Mouse (Mus musculus): ENCODE results near the gene Spryd4. TPM values are rescaled to one million over a fixed set of nuclear protein-coding genes. Genes with fewer than 3 reads are reported as not detected.
"Not testable (repeated sequence)": the region's sequence is repeated elsewhere in the genome, so short reads cannot be mapped to it uniquely, and the experiment has no call there.

Gene Spryd4
- polyA plus RNA-seq, 1 experiment from 2014 or later = 44.2 TPM

GRCm38 (mm10) chr10:128225538-128225937, 13.9 kb upstream of the Spryd4 start, which contains the start of gene Mip:
TSS of gene Mip (plus strand) at chr10:128225838.
- no peak within 1 kb of the TSS for H3K9ac ChIP-seq (ENCODE audit: low read length)
- peaks cover 0 to 4% of the 10 kb centered on the region in 2 experiments; a peak in 3 of 4 replicates for H3K4me1 ChIP-seq (ENCODE audit: control insufficient read depth in 2 of 2, insufficient read depth in 2 of 2, low read length in 2 of 2)
- H3K4me2 ChIP-seq (ENCODE audit: low read length) = no peak within 1 kb of the TSS
- ATAC-seq (ENCODE audit: insufficient number of reproducible peaks, insufficient read depth, low FRiP score, low read depth) = no peak
- no peaks in the 10 kb centered on the region for H3K27me3 ChIP-seq (ENCODE audit: control insufficient read depth, insufficient read depth, low read length)
- H3K27ac ChIP-seq (replicated peaks in 1 of 2; ENCODE audit: control insufficient read depth in 1 of 2, insufficient read depth in 1 of 2, low read depth in 2 of 2, low read length in 2 of 2) = no peak within 1 kb of the TSS
- no peak within 1 kb of the TSS for H3K4me3 ChIP-seq (ENCODE audit: control insufficient read depth in 1 of 2, insufficient read depth in 1 of 2, low read depth in 1 of 2, low read length in 2 of 2)
- no peaks in the 10 kb centered on the region for H3K9me3 ChIP-seq (ENCODE audit: control insufficient read depth, low read length)
- H3K36me3 ChIP-seq (ENCODE audit: control insufficient read depth, insufficient read depth, low read length) = no peaks in the 10 kb centered on the region
- 46% methylated on average over 4 of the region's 4 CpGs for WGBS

DNA sequence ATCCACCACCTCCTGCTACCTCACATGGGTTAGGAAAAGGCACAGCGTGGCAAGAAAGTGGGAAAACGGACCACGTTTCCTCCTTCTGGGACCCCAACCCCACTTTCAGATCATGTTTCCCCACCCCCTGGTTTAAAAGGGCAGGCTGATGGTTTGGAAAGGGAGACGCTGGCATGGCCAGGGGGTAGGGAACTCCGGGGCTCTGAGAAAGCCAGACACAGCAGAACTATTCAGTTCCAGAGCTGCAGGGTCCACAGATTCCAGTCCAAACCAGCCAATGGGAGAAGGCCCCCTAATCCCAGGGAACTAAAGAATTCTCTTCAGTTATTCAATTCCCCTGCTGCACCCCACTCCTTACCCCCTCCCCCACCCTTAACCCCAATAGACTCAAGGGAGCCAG, 13.5 kb upstream of the Spryd4 start:
- Histone ChIP-seq H3K4me3 (ENCODE audit: control insufficient read depth in 1 of 2, insufficient read depth in 1 of 2, low read depth in 1 of 2, low read length in 2 of 2) (no peak overlapping the region), H3K9ac (ENCODE audit: low read length) (no peak overlapping the region), H3K9me3 (ENCODE audit: control insufficient read depth, low read length) (no peaks in the 10 kb centered on the region), H3K27me3 (ENCODE audit: control insufficient read depth, insufficient read depth, low read length) (no peaks in the 10 kb centered on the region), H3K4me2 (ENCODE audit: low read length) (no peak overlapping the region), H3K4me1 (ENCODE audit: control insufficient read depth in 2 of 2, insufficient read depth in 2 of 2, low read length in 2 of 2) (peaks cover 0 to 4% of the 10 kb centered on the region in 2 experiments; a peak in 3 of 4 replicates), H3K27ac (replicated peaks in 1 of 2; ENCODE audit: control insufficient read depth in 1 of 2, insufficient read depth in 1 of 2, low read depth in 2 of 2, low read length in 2 of 2) (no peak overlapping the region), H3K36me3 (ENCODE audit: control insufficient read depth, insufficient read depth, low read length) (no peaks in the 10 kb centered on the region)
- WGBS = 36% methylated on average over 5 of the region's 5 CpGs
- ATAC-seq (ENCODE audit: insufficient number of reproducible peaks, insufficient read depth, low FRiP score, low read depth) = no peak

DNA sequence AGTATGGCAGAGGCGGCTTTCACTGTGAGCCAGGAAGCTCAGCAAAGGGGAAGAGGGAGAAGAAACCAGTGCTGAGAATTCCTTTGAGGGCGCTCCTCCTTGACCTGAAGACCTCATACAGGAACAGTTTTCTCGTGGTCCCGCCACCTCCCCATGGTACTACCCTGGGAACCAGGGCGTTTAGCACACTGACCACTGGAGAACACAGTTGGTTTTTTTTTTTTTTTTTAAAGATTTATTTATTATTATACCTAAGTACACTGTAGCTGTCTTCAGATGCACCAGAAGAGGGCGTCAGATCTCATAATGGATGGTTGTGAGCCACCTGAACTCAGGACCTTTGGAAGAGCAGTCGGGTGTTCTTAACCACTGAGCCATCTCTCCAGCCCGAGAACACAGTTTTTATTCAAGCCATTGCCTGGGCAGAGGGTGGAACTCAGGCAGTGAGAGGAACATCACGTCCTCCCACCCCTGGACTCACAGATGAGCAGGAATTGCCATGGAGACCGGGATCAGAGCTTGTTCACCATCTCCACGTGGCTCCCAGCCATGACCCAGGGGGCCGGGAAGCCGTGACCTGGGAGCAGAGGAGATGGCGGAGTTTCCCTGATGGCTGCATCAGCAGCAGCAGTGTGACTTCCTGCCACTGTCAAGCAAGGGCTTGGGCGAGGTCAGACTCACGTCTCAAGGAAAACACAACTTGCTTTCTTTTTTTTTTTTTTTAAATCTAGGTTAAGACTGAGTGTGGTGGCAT, 10.1 kb upstream of the Spryd4 start:
- H3K9ac ChIP-seq (ENCODE audit: low read length) = no peak overlapping the region
- H3K9me3 ChIP-seq (ENCODE audit: control insufficient read depth, low read length) = no peaks in the 10 kb centered on the region
- ATAC-seq (ENCODE audit: insufficient number of reproducible peaks, insufficient read depth, low FRiP score, low read depth) = no peak
- H3K4me2 ChIP-seq (ENCODE audit: low read length) = no peak overlapping the region
- H3K36me3 ChIP-seq (ENCODE audit: control insufficient read depth, insufficient read depth, low read length) = no peaks in the 10 kb centered on the region
- H3K27me3 ChIP-seq (ENCODE audit: control insufficient read depth, insufficient read depth, low read length) = no peaks in the 10 kb centered on the region
- WGBS = 55% methylated on average over 16 of the region's 16 CpGs
- no peak overlapping the region for H3K4me3 ChIP-seq (ENCODE audit: control insufficient read depth in 1 of 2, insufficient read depth in 1 of 2, low read depth in 1 of 2, low read length in 2 of 2)
- peaks cover 0 to 4% of the 10 kb centered on the region in 2 experiments; a peak in 3 of 4 replicates for H3K4me1 ChIP-seq (ENCODE audit: control insufficient read depth in 2 of 2, insufficient read depth in 2 of 2, low read length in 2 of 2)
- H3K27ac ChIP-seq (replicated peaks in 1 of 2; ENCODE audit: control insufficient read depth in 1 of 2, insufficient read depth in 1 of 2, low read depth in 2 of 2, low read length in 2 of 2) = no peak overlapping the region

GRCm38 (mm10) chr10:128218387-128219117, 6.9 kb upstream of the Spryd4 start:
- no peak overlapping the region for H3K27ac ChIP-seq (replicated peaks in 1 of 2; ENCODE audit: control insufficient read depth in 1 of 2, insufficient read depth in 1 of 2, low read depth in 2 of 2, low read length in 2 of 2)
- H3K4me1 ChIP-seq (ENCODE audit: control insufficient read depth in 2 of 2, insufficient read depth in 2 of 2, low read length in 2 of 2) = no peaks in the 10 kb centered on the region
- no peaks in the 10 kb centered on the region for H3K27me3 ChIP-seq (ENCODE audit: control insufficient read depth, insufficient read depth, low read length)
- 90% methylated on average over 18 of the region's 18 CpGs for WGBS
- no peak overlapping the region for H3K9ac ChIP-seq (ENCODE audit: low read length)
- no peak overlapping the region for H3K4me2 ChIP-seq (ENCODE audit: low read length)
- no peak for ATAC-seq (ENCODE audit: insufficient number of reproducible peaks, insufficient read depth, low FRiP score, low read depth)
- no peaks in the 10 kb centered on the region for H3K9me3 ChIP-seq (ENCODE audit: control insufficient read depth, low read length)
- H3K36me3 ChIP-seq (ENCODE audit: control insufficient read depth, insufficient read depth, low read length) = no peaks in the 10 kb centered on the region
- no peak overlapping the region for H3K4me3 ChIP-seq (ENCODE audit: control insufficient read depth in 1 of 2, insufficient read depth in 1 of 2, low read depth in 1 of 2, low read length in 2 of 2)

- ATAC-seq (ENCODE audit: insufficient number of reproducible peaks, insufficient read depth, low FRiP score, low read depth) = no peak
- Histone ChIP-seq H3K9me3 (ENCODE audit: control insufficient read depth, low read length) (no peaks in the 10 kb centered on the region), H3K27me3 (ENCODE audit: control insufficient read depth, insufficient read depth, low read length) (no peaks in the 10 kb centered on the region), H3K4me2 (ENCODE audit: low read length) (no peak overlapping the region), H3K36me3 (ENCODE audit: control insufficient read depth, insufficient read depth, low read length) (0 out of 2 replicates have a peak, but pooled peaks cover 3% of the 10 kb centered on the region), H3K27ac (replicated peaks in 1 of 2; ENCODE audit: control insufficient read depth in 1 of 2, insufficient read depth in 1 of 2, low read depth in 2 of 2, low read length in 2 of 2) (no peak overlapping the region), H3K4me1 (ENCODE audit: control insufficient read depth in 2 of 2, insufficient read depth in 2 of 2, low read length in 2 of 2) (peaks cover 5 to 12% of the 10 kb centered on the region in 2 experiments), H3K4me3 (ENCODE audit: control insufficient read depth in 1 of 2, insufficient read depth in 1 of 2, low read depth in 1 of 2, low read length in 2 of 2) (no peak overlapping the region), H3K9ac (ENCODE audit: low read length) (no peak overlapping the region)
- WGBS = 84% methylated on average over 5 of the region's 5 CpGs
Observed at GRCm38 (mm10) chr10:128214981-128215380, 3.4 kb upstream of the Spryd4 start.

- not testable (repeated sequence) for H3K27me3 ChIP-seq (ENCODE audit: control insufficient read depth, insufficient read depth, low read length); H3K36me3 ChIP-seq (ENCODE audit: control insufficient read depth, insufficient read depth, low read length); H3K4me3 ChIP-seq (ENCODE audit: control insufficient read depth in 1 of 2, insufficient read depth in 1 of 2, low read depth in 1 of 2, low read length in 2 of 2); H3K27ac ChIP-seq (replicated peaks in 1 of 2; ENCODE audit: control insufficient read depth in 1 of 2, insufficient read depth in 1 of 2, low read depth in 2 of 2, low read length in 2 of 2); H3K9ac ChIP-seq (ENCODE audit: low read length); H3K4me2 ChIP-seq (ENCODE audit: low read length); H3K9me3 ChIP-seq (ENCODE audit: control insufficient read depth, low read length); ATAC-seq (ENCODE audit: insufficient number of reproducible peaks, insufficient read depth, low FRiP score, low read depth)
- 79% methylated on average over 4 of the region's 4 CpGs for WGBS
- peaks cover 5 to 12% of the 10 kb centered on the region in 2 experiments for H3K4me1 ChIP-seq (ENCODE audit: control insufficient read depth in 2 of 2, insufficient read depth in 2 of 2, low read length in 2 of 2)
Observed at GRCm38 (mm10) chr10:128214112-128214511, 2.5 kb upstream of the Spryd4 start.

DNA sequence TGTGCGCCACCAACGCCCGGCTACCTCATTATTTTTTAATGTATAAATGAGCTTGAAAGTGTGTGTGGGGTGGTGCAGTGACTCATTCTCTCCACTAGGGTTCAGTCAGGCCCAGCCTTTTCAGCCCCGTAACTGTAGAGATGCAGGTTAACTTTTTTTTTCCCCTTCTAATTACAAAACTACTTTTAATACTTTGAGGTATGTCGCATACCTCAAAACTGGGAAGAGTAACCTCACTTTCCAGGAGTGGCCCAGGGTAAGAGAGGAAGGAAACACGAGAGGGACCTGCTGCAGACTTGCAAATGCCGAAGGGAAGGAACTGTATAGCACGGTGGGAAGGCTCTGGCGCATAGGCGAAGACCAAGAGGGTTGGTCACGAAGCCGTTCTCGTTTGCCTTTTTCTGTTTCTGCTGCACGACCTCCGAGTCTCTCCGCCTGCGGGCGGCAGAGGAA, 1.3 kb upstream of the Spryd4 start:
- Histone ChIP-seq H3K4me3 (ENCODE audit: control insufficient read depth in 1 of 2, insufficient read depth in 1 of 2, low read depth in 1 of 2, low read length in 2 of 2) (peak overlapping the region; percentile 42 to 45), H3K27ac (replicated peaks in 1 of 2; ENCODE audit: control insufficient read depth in 1 of 2, insufficient read depth in 1 of 2, low read depth in 2 of 2, low read length in 2 of 2) (peak overlapping the region in 1 of 2 experiments; percentile 33; a peak in 1 of 4 replicates), H3K9ac (ENCODE audit: low read length) (peak overlapping the region; percentile 67), H3K36me3 (ENCODE audit: control insufficient read depth, insufficient read depth, low read length) (0 out of 2 replicates have a peak, but pooled peaks cover 7% of the 10 kb centered on the region), H3K9me3 (ENCODE audit: control insufficient read depth, low read length) (no peaks in the 10 kb centered on the region), H3K4me2 (ENCODE audit: low read length) (peak overlapping the region; percentile 82), H3K4me1 (ENCODE audit: control insufficient read depth in 2 of 2, insufficient read depth in 2 of 2, low read length in 2 of 2) (peaks cover 5 to 12% of the 10 kb centered on the region in 2 experiments), H3K27me3 (ENCODE audit: control insufficient read depth, insufficient read depth, low read length) (no peaks in the 10 kb centered on the region)
- 2% methylated on average over 18 of the region's 18 CpGs for WGBS
- ATAC-seq (ENCODE audit: insufficient number of reproducible peaks, insufficient read depth, low FRiP score, low read depth) = no peak

Measured in heart, embryonic 14.5 days (tissue).